Mouse (Mus musculus): Measurements from ENCODE around the gene Gm20388. TPM values are rescaled to one million over a fixed set of nuclear protein-coding genes. Genes with fewer than 3 reads are reported as not detected.
A peak's percentile ranks its signal among the peaks of the same experiment; 100 is the strongest.

Gm20388 gene
- polyA plus RNA-seq, 1 experiment from 2014 or later, result not detected

DNA sequence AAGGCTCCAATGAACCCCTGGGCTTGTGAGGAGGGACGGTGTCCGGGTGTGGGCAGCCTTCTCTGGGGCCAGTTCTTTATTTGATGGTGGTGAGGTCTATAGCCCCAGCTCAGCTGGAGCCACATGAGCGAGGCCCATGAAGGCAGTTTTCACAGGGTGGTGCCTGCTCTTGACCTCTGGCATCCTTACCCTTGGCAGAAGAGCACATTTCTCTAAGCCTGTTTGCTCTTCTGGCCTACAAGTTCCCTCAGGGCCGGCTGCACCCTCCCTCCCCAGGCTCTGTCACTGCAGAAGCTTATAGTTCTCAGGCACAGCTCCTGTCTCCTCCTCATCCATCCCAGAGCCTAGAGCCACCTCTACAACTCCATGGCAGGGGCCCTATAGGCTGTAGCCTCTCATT, 503.6 kb downstream of the Gm20388 start:
- Histone ChIP-seq H3K4me2 (no peak overlapping the region), H3K27me3 (peaks cover 56% of the 10 kb centered on the region), H3K9ac (no peak overlapping the region), H3K27ac (no peak overlapping the region), H3K36me3 (no peaks in the 10 kb centered on the region), H3K9me3 (replicated peaks) (no peaks in the 10 kb centered on the region), H3K4me1 (replicated peaks) (peaks cover 62% of the 10 kb centered on the region), H3K4me3 (replicated peaks) (no peak overlapping the region)
- DNase-seq (no peak), ATAC-seq (ENCODE audit: low read depth) (no peak)
- WGBS (ENCODE audit: insufficient replicate concordance), result 76% methylated on average over 4 of the region's 4 CpGs

DNA sequence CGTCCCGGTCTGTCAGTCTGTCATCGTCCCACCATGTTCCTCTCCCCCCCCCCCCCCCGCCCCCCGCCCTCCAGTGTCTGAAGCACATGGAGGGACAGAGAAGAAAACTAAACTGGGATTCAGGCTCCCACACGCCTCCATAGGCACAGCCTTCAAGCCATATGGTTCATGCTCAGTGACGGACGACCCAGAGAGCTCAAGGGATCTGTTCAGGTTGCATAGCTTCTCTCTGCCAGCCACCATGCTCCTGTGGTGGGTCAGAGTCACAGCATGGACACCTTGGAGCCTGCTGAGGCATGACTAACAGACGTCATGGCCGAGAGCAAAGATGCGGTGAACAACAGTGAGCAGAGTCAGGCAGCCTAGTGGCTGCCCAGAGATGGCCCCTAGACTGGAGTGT, 504.8 kb downstream of the Gm20388 start:
- H3K27me3 ChIP-seq, result peaks cover 54% of the 10 kb centered on the region
- no peak for ATAC-seq (ENCODE audit: low read depth)
- DNase-seq, result no peak
- peaks cover 62% of the 10 kb centered on the region for H3K4me1 ChIP-seq (replicated peaks)
- H3K4me3 ChIP-seq (replicated peaks), result no peak overlapping the region
- H3K36me3 ChIP-seq, result no peaks in the 10 kb centered on the region
- no peaks in the 10 kb centered on the region for H3K9me3 ChIP-seq (replicated peaks)
- H3K9ac ChIP-seq, result no peak overlapping the region
- no peak overlapping the region for H3K27ac ChIP-seq
- WGBS (ENCODE audit: insufficient replicate concordance), result 69% methylated on average over 11 of the region's 11 CpGs
- H3K4me2 ChIP-seq, result no peak overlapping the region

- ATAC-seq (ENCODE audit: low read depth) (no peak), DNase-seq (no peak)
- H3K27me3 ChIP-seq, result peaks cover 49% of the 10 kb centered on the region
- H3K4me2 ChIP-seq, result peak overlapping the region; percentile 48
- H3K9ac ChIP-seq, result peak overlapping the region; percentile 57
- 43% methylated on average over 8 of the region's 8 CpGs for WGBS (ENCODE audit: insufficient replicate concordance)
- H3K27ac ChIP-seq, result peak overlapping the region; percentile 79
- H3K4me3 ChIP-seq (replicated peaks), result 0 out of 2 replicates have a peak overlapping the region, but pooled peaks have one; percentile 25
- no peaks in the 10 kb centered on the region for H3K36me3 ChIP-seq
- peaks cover 64% of the 10 kb centered on the region for H3K4me1 ChIP-seq (replicated peaks)
- H3K9me3 ChIP-seq (replicated peaks), result no peaks in the 10 kb centered on the region
Measured at GRCm38 (mm10) chr8:120416173-120416521, 505.5 kb downstream of the Gm20388 start.

DNA sequence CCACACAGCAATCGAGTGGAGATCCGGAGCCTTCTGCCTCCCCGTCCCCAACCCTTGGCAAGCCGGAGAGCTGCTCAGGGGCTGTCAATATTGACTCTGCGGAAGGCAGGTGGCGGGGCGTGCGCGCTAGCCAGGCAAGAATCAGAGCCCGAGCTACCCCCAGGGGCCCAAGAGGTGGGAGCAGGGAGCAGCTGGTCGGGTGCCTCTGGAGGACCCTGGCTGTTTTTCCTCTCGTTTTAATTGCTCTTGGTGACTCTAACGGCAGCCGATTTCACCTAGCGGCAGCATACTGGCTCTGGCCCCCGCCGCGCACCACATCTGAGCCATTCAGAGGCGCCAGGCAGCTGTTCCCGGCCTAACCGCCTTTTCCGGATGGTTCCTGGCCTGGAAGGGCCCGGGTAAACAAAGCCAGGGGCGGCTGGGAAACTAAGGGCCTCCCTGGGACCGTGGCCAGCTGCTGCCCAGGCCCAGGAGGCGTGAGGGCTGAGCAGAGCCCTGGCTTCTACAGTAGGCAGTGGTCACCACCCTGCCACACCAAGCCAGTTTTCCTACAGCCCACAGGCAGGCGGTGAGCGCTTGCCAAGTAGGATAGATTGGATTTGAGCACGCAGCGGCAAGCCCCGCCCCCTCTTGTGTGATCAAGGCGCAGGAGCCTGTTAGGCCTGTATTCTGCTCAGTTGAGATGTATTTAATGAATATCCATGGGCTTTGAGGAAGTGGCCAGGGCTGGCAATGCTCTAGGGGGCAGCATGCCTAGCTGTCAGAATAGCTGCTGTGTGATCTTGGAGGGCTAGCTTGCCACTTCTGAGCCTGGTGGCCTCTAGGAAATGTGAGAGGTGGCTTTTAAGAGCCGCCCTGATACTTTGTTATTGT, 506.1 kb downstream of the Gm20388 start:
- DNase-seq, result peak; percentile 34
- 23% methylated on average over 33 of the region's 33 CpGs for WGBS (ENCODE audit: insufficient replicate concordance)
- Histone ChIP-seq H3K36me3 (no peaks in the 10 kb centered on the region), H3K9ac (peak overlapping the region; percentile 57), H3K4me3 (replicated peaks) (peak overlapping the region; percentile 25), H3K9me3 (replicated peaks) (no peaks in the 10 kb centered on the region), H3K27ac (peak overlapping the region; percentile 79), H3K27me3 (peaks cover 45% of the 10 kb centered on the region), H3K4me2 (peak overlapping the region; percentile 48), H3K4me1 (replicated peaks) (peaks cover 70% of the 10 kb centered on the region)
- peak; percentile 41 for ATAC-seq (ENCODE audit: low read depth)

- Histone ChIP-seq H3K4me1 (replicated peaks) (peaks cover 82% of the 10 kb centered on the region), H3K9ac (no peak overlapping the region), H3K36me3 (no peaks in the 10 kb centered on the region), H3K9me3 (replicated peaks) (no peaks in the 10 kb centered on the region), H3K4me2 (no peak overlapping the region), H3K27ac (peak overlapping the region; percentile 5; the same call in 1 of the 2 replicates), H3K27me3 (peaks cover 45% of the 10 kb centered on the region), H3K4me3 (replicated peaks) (no peak overlapping the region)
- DNase-seq (no peak), ATAC-seq (ENCODE audit: low read depth) (no peak)
- WGBS (ENCODE audit: insufficient replicate concordance), result 66% methylated on average over 5 of the region's 5 CpGs
Measured at GRCm38 (mm10) chr8:120418188-120418587, 507.5 kb downstream of the Gm20388 start.

- Histone ChIP-seq H3K4me1 (replicated peaks) (peaks cover 93% of the 10 kb centered on the region), H3K4me3 (replicated peaks) (no peak overlapping the region), H3K9ac (no peak overlapping the region), H3K36me3 (no peaks in the 10 kb centered on the region), H3K4me2 (no peak overlapping the region), H3K9me3 (replicated peaks) (no peaks in the 10 kb centered on the region), H3K27me3 (peaks cover 33% of the 10 kb centered on the region), H3K27ac (no peak overlapping the region)
- no peak for ATAC-seq (ENCODE audit: low read depth)
- DNase-seq, result no peak
- WGBS (ENCODE audit: insufficient replicate concordance), result 65% methylated on average over 9 of the region's 9 CpGs
Measured at GRCm38 (mm10) chr8:120419675-120420074, 509.0 kb downstream of the Gm20388 start.

DNA sequence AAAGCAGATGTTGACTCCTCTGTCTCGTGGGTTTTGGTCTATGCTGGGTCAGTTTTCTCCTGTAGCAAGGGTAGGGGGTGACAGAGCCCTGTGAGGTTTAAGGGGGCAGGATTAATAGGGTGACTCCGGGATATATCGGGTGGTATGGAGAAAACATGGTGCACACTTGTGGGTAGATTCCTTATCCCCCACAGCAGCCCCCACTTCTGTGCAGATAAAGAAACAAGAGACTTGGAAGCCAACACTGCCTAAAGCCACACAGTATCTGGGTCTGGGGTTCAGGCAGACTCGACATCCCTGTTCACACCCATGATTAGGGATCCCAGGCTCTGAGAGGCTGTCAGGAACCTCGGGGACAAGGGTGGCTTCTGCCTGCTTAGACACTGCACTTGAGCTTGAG, 509.6 kb downstream of the Gm20388 start:
- DNase-seq (no peak), ATAC-seq (ENCODE audit: low read depth) (peak; percentile 30)
- H3K9ac ChIP-seq, result no peak overlapping the region
- H3K27me3 ChIP-seq, result peaks cover 33% of the 10 kb centered on the region
- no peak overlapping the region for H3K4me3 ChIP-seq (replicated peaks)
- 23% methylated on average over 5 of the region's 5 CpGs for WGBS (ENCODE audit: insufficient replicate concordance)
- no peaks in the 10 kb centered on the region for H3K36me3 ChIP-seq
- H3K4me1 ChIP-seq (replicated peaks), result peaks cover 98% of the 10 kb centered on the region
- no peak overlapping the region for H3K4me2 ChIP-seq
- H3K27ac ChIP-seq, result no peak overlapping the region
- H3K9me3 ChIP-seq (replicated peaks), result no peaks in the 10 kb centered on the region

- ATAC-seq (ENCODE audit: low read depth), result no peak
Measured at GRCm38 (mm10) chr8:120421638-120422037, 511.0 kb downstream of the Gm20388 start.

DNA sequence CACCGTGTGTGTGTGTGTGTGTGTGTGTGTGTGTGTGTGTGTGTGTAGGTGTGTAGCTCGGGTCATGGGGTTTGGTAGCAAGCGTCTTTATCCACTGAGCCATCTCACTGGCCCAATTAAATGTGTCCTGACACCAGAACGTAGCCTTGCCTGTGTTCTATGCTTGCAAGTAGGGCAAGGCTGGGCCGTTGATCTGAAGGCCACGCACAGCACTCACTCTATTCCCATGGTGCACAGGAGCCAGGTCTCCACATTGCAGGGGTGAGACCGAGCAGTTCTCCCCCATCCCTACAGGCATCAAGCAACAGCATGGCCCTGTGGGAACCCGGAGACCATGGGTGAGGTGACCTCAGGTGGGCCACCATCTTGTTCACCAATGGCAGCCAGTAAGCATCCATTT, 511.6 kb downstream of the Gm20388 start:
- no peaks in the 10 kb centered on the region for H3K9me3 ChIP-seq (replicated peaks)
- H3K27ac ChIP-seq, result no peak overlapping the region
- no peak overlapping the region; the same call in 1 of the 2 replicates for H3K9ac ChIP-seq
- WGBS (ENCODE audit: insufficient replicate concordance), result 78% methylated on average over 8 of the region's 8 CpGs
- ATAC-seq (ENCODE audit: low read depth) (no peak), DNase-seq (no peak)
- H3K36me3 ChIP-seq, result no peaks in the 10 kb centered on the region
- H3K4me3 ChIP-seq (replicated peaks), result no peak overlapping the region
- H3K27me3 ChIP-seq, result peaks cover 17% of the 10 kb centered on the region; the same call in 1 of the 2 replicates
- peaks cover 100% of the 10 kb centered on the region for H3K4me1 ChIP-seq (replicated peaks)
- H3K4me2 ChIP-seq, result no peak overlapping the region

More at GRCm38 (mm10) chr8:120421638-120422037, 511.0 kb downstream of the Gm20388 start:
- no peaks in the 10 kb centered on the region for H3K36me3 ChIP-seq
- peaks cover 22% of the 10 kb centered on the region for H3K27me3 ChIP-seq
- WGBS (ENCODE audit: insufficient replicate concordance), result 23% methylated on average over 9 of the region's 9 CpGs
- no peak overlapping the region for H3K27ac ChIP-seq
- peak overlapping the region; percentile 29 for H3K9ac ChIP-seq
- H3K4me3 ChIP-seq (replicated peaks), result no peak overlapping the region
- peaks cover 100% of the 10 kb centered on the region for H3K4me1 ChIP-seq (replicated peaks)
- no peak for DNase-seq
- no peak overlapping the region for H3K4me2 ChIP-seq
- H3K9me3 ChIP-seq (replicated peaks), result no peaks in the 10 kb centered on the region

DNA sequence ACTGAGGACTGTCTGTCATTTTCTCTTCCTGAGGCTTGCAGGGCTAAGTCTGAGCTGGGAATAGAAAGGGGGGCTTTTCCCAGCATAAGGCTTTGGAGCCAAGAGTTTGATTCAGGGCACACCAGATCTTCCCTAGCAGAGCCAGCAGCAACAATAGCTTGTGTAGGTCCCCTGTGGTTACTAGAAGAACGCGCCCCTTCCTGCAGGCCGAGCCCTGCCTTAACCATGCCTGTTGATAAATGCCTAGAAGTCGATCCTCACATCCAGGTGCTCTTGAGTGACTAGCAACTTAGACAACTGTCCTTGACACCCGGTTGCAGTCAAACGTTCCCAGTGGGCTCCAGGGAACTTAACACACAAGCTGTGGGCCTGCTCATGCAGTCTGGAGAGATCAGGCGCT, 512.9 kb downstream of the Gm20388 start:
- Histone ChIP-seq H3K27me3 (peaks cover 17% of the 10 kb centered on the region; the same call in 1 of the 2 replicates), H3K4me2 (no peak overlapping the region), H3K4me1 (replicated peaks) (peaks cover 100% of the 10 kb centered on the region), H3K36me3 (no peaks in the 10 kb centered on the region), H3K9ac (no peak overlapping the region), H3K27ac (peak overlapping the region; percentile 38; the same call in 1 of the 2 replicates), H3K9me3 (replicated peaks) (no peaks in the 10 kb centered on the region), H3K4me3 (replicated peaks) (no peak overlapping the region)
- DNase-seq (no peak), ATAC-seq (ENCODE audit: low read depth) (no peak)
- WGBS (ENCODE audit: insufficient replicate concordance), result 13% methylated on average over 7 of the region's 7 CpGs

DNA sequence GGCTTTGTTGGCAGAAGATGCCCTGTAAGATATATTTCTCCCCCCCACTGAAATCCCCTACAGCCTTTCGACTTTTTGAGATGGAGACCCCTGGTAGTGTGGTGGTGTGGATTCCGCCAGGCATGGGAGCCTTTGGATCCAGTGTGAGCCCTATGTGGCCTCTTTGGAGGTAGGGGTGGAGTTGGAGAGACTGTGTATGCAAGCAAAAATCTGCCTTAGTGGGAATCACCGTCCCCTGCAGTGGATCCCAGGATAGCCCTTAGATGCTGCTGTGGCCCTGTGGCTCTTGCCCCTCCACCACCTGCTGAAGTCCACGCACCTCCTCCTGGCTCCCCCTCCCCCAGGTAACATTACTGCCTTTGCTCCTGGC, 514.2 kb downstream of the Gm20388 start:
- no peaks in the 10 kb centered on the region for H3K9me3 ChIP-seq (replicated peaks)
- peaks cover 7% of the 10 kb centered on the region; the same call in 1 of the 2 replicates for H3K27me3 ChIP-seq
- H3K36me3 ChIP-seq, result no peaks in the 10 kb centered on the region
- peaks cover 94% of the 10 kb centered on the region for H3K4me1 ChIP-seq (replicated peaks)
- ATAC-seq (ENCODE audit: low read depth), result no peak
- WGBS (ENCODE audit: insufficient replicate concordance), result 74% methylated on average over 4 of the region's 4 CpGs
- H3K9ac ChIP-seq, result 0 out of 2 replicates have a peak overlapping the region, but pooled peaks have one; percentile 10
- no peak for DNase-seq
- no peak overlapping the region for H3K4me2 ChIP-seq
- no peak overlapping the region for H3K4me3 ChIP-seq (replicated peaks)
- H3K27ac ChIP-seq, result peak overlapping the region; percentile 41

Measured in liver, embryonic 13.5 days (tissue).